Mouse (Mus musculus) kidney, postnatal 0 days (tissue): ENCODE measurements around the gene S100a9. TPM values are rescaled to one million over a fixed set of nuclear protein-coding genes. Genes with fewer than 3 reads are reported as not detected.
A peak's percentile ranks its signal among the peaks of the same experiment; 100 is the strongest.

Experiments
- ATAC-seq: fragments of 200-750 bp; cut with Nextera tagmentation; replicated peaks from 2 replicates; pipeline ENCODE4 v1.8.0; 2017; ENCODE audit warnings: low read depth, moderate number of reproducible peaks, moderate TSS enrichment, moderate library complexity; ENCODE audit not compliant: low FRiP score
- DNase-seq: peaks from one replicate; pipeline ENCODE4 v3.0.0-alpha.2; 2016; ENCODE audit warnings: low spot score
- H3K27ac ChIP-seq: fragments of 300-500 bp; sonication (generic); 2 replicates; pipeline ENCODE4 v1.5.1; 2014; ENCODE audit warnings: mild to moderate bottlenecking
- H3K27me3 ChIP-seq: fragments of 300-500 bp; sonication (generic); 2 replicates; pipeline ENCODE4 v1.6.1; 2014; ENCODE audit warnings: low read length, mixed read lengths; ENCODE audit not compliant: insufficient read depth
- H3K36me3 ChIP-seq: fragments of 300-500 bp; sonication (generic); 2 replicates; pipeline ENCODE4 v1.6.1; 2014; ENCODE audit warnings: low read length, mixed read lengths; ENCODE audit not compliant: insufficient read depth
- H3K4me1 ChIP-seq: fragments of 300-500 bp; sonication (generic); replicated peaks from 2 replicates; pipeline ENCODE4 v1.6.1; 2014; ENCODE audit warnings: antibody characterized with exemption, low read length, mixed read lengths; ENCODE audit not compliant: insufficient read depth
- H3K4me2 ChIP-seq: fragments of 300-500 bp; sonication (generic); 2 replicates; pipeline ENCODE4 v1.6.1; 2014; ENCODE audit warnings: mild to moderate bottlenecking, low read length, moderate library complexity, mixed read lengths
- H3K4me3 ChIP-seq: fragments of 300-500 bp; sonication (generic); replicated peaks from 2 replicates; pipeline ENCODE4 v1.5.1; 2014; ENCODE audit warnings: low read depth, low read length
- H3K9ac ChIP-seq: fragments of 300-500 bp; sonication (generic); 2 replicates; pipeline ENCODE4 v1.6.1; 2014; ENCODE audit warnings: low read depth, low read length
- H3K9me3 ChIP-seq: fragments of 300-500 bp; sonication (generic); replicated peaks from 2 replicates; pipeline ENCODE4 v1.6.1; 2016; ENCODE audit warnings: low read length, inconsistent platforms, mixed read lengths
- CTCF ChIP-seq: IDR thresholded peaks from 2 replicates; pipeline ENCODE4 v1.5.1; 2016; ENCODE audit warnings: antibody characterized with exemption, low read depth, mild to moderate bottlenecking, moderate library complexity
- WGBS: fragments of 180-500 bp; shearing (Covaris S2); extraction: QIAGEN DNeasy Blood & Tissue Kit; methylation state at CpG from one replicate; pipeline ENCODE4 v1.1.7; 2014; 5-methylcytosine and 5-hydroxymethylcytosine counted together
- polyA plus RNA-seq: library from polyadenylated mRNA; unstranded; fragments of >200 nt; fragmentation: Nextera tagmentation; extraction: Ambion mirVana; gene quantifications from 2 replicates; pipeline ENCODE4 v1.2.1, GENCODE M21; 2015

S100a9 gene
- polyA plus RNA-seq, 1 experiment from 2014 or later, result 42.6 TPM

- H3K9me3 ChIP-seq, result no peaks in the 10 kb centered on the region
- TF ChIP-seq CTCF, result no peak
- no peaks in the 10 kb centered on the region for H3K27me3 ChIP-seq
- H3K4me1 ChIP-seq, result no peaks in the 10 kb centered on the region
- ATAC-seq, result no peak
- H3K27ac ChIP-seq, result no peak within 1 kb of the TSS
- H3K4me2 ChIP-seq, result no peak within 1 kb of the TSS
- no peak within 1 kb of the TSS for H3K9ac ChIP-seq
- DNase-seq, result no peak
- no peak within 1 kb of the TSS for H3K4me3 ChIP-seq
- no peaks in the 10 kb centered on the region for H3K36me3 ChIP-seq
Measured at GRCm38 (mm10) chr3:90653717-90654116, 41.8 kb downstream of the S100a9 start, which contains the start of gene S100a7a. Gene S100a7a, plus strand, starts transcription at chr3:90654017.

- 39% methylated on average over 5 of the region's 5 CpGs for WGBS
- Histone ChIP-seq H3K36me3 (no peaks in the 10 kb centered on the region), H3K4me2 (no peak overlapping the region), H3K27me3 (no peaks in the 10 kb centered on the region), H3K4me1 (no peaks in the 10 kb centered on the region), H3K27ac (no peak overlapping the region), H3K9ac (no peak overlapping the region), H3K9me3 (no peaks in the 10 kb centered on the region), H3K4me3 (no peak overlapping the region)
- DNase-seq (peak; percentile 85), ATAC-seq (no peak; the same call in 1 of the 2 replicates)
- peak; percentile 88 for TF ChIP-seq CTCF
Measured at GRCm38 (mm10) chr3:90652878-90653508, 42.5 kb downstream of the S100a9 start.

- Histone ChIP-seq H3K36me3 (no peaks in the 10 kb centered on the region), H3K4me2 (no peak overlapping the region), H3K27ac (no peak overlapping the region), H3K9ac (no peak overlapping the region), H3K9me3 (no peaks in the 10 kb centered on the region), H3K27me3 (no peaks in the 10 kb centered on the region), H3K4me1 (no peaks in the 10 kb centered on the region), H3K4me3 (no peak overlapping the region)
- DNase-seq (no peak), ATAC-seq (no peak)
- no peak for TF ChIP-seq CTCF
- 89% methylated on average over 2 of the region's 2 CpGs for WGBS
Measured at GRCm38 (mm10) chr3:90649832-90650231, 45.7 kb downstream of the S100a9 start.

- no peak for DNase-seq
- no peak for TF ChIP-seq CTCF
Measured at GRCm38 (mm10) chr3:90648981-90649380, 46.5 kb downstream of the S100a9 start.

GRCm38 (mm10) chr3:90647291-90647690 is 48.2 kb downstream of the S100a9 start:
- Histone ChIP-seq H3K4me1 (no peaks in the 10 kb centered on the region), H3K4me2 (no peak overlapping the region), H3K9ac (no peak overlapping the region), H3K4me3 (no peak overlapping the region), H3K36me3 (no peaks in the 10 kb centered on the region), H3K27me3 (no peaks in the 10 kb centered on the region), H3K27ac (no peak overlapping the region), H3K9me3 (no peaks in the 10 kb centered on the region)
- DNase-seq, result no peak
- no peak for ATAC-seq
- 88% methylated on average over 1 of the region's 1 CpGs for WGBS
- no peak for TF ChIP-seq CTCF

More at GRCm38 (mm10) chr3:90648981-90649380, 46.5 kb downstream of the S100a9 start:
- no peak overlapping the region for H3K9ac ChIP-seq
- H3K4me3 ChIP-seq, result no peak overlapping the region
- ATAC-seq, result no peak
- no peak overlapping the region for H3K27ac ChIP-seq
- H3K36me3 ChIP-seq, result no peaks in the 10 kb centered on the region
- no peaks in the 10 kb centered on the region for H3K27me3 ChIP-seq
- H3K4me2 ChIP-seq, result no peak overlapping the region
- H3K9me3 ChIP-seq, result no peaks in the 10 kb centered on the region
- no peaks in the 10 kb centered on the region for H3K4me1 ChIP-seq

- 49% methylated on average over 3 of the region's 3 CpGs for WGBS
- H3K4me2 ChIP-seq, result no peak overlapping the region
- H3K27ac ChIP-seq, result no peak overlapping the region
- TF ChIP-seq CTCF, result peak; percentile 72
- H3K27me3 ChIP-seq, result no peaks in the 10 kb centered on the region
- H3K36me3 ChIP-seq, result no peaks in the 10 kb centered on the region
- no peaks in the 10 kb centered on the region for H3K4me1 ChIP-seq
- H3K4me3 ChIP-seq, result no peak overlapping the region
- no peak for ATAC-seq
- no peak overlapping the region for H3K9ac ChIP-seq
- H3K9me3 ChIP-seq, result no peaks in the 10 kb centered on the region
- DNase-seq, result peak; percentile 50
Measured at GRCm38 (mm10) chr3:90644220-90644619, 51.3 kb downstream of the S100a9 start.

Other genes with a start within 250 kb of the S100a9 start
- 16.7 and 17.1 TPM in 2 replicates for gene Npr1, start 229.9 kb downstream of the S100a9 start, polyA plus RNA-seq
- 118 and 134 TPM in 2 replicates for gene Ilf2, start 219.6 kb downstream of the S100a9 start, polyA plus RNA-seq
- 76.1 and 79.6 TPM in 2 replicates for gene Snapin, start 204.7 kb downstream of the S100a9 start, polyA plus RNA-seq
- gene Chtop, start 186.2 kb downstream of the S100a9 start, polyA plus RNA-seq, result 122 and 126 TPM in 2 replicates
- 336 and 353 TPM in 2 replicates for gene S100a1, start 181.3 kb downstream of the S100a9 start, polyA plus RNA-seq
- 72.2 and 78.5 TPM in 2 replicates for gene S100a13, start 181.3 kb downstream of the S100a9 start, polyA plus RNA-seq
- gene S100a14, start 168.9 kb downstream of the S100a9 start, polyA plus RNA-seq, result 10.2 and 12.5 TPM in 2 replicates
- 242 and 252 TPM in 2 replicates for gene S100a16, start 158.5 kb downstream of the S100a9 start, polyA plus RNA-seq
- 0.15 and 0.16 TPM in 2 replicates for gene S100a3, start 135.1 kb downstream of the S100a9 start, polyA plus RNA-seq
- not detected in 2 replicates for gene S100a2, start 105.5 kb downstream of the S100a9 start, polyA plus RNA-seq
- gene Gm42674, start 93.8 kb downstream of the S100a9 start, polyA plus RNA-seq, result not detected in 2 replicates
- 11.5 and 18.3 TPM in 2 replicates for gene S100a4, start 92.0 kb downstream of the S100a9 start, polyA plus RNA-seq
- 0.77 and 1.4 TPM in 2 replicates for gene S100a5, start 87.2 kb downstream of the S100a9 start, polyA plus RNA-seq
- 395 and 525 TPM in 2 replicates for gene S100a6, start 82.8 kb downstream of the S100a9 start, polyA plus RNA-seq
- gene S100a7a, start 41.7 kb downstream of the S100a9 start, polyA plus RNA-seq, result 0.14 TPM in 1 of 2 replicates, not detected in the other
- gene S100a8, start 26.7 kb downstream of the S100a9 start, polyA plus RNA-seq, result 65.2 and 69.2 TPM in 2 replicates
- 0.07 TPM in 1 of 2 replicates, not detected in the other for gene Pglyrp4, start 31.2 kb upstream of the S100a9 start, polyA plus RNA-seq
- not detected in 2 replicates for gene Gm5849, start 82.2 kb upstream of the S100a9 start, polyA plus RNA-seq